Mouse (Mus musculus) MEL (cell line): Measurements from ENCODE around the gene Nucb1. TPM values are rescaled to one million over a fixed set of nuclear protein-coding genes. Genes with fewer than 3 reads are reported as not detected.

Experiments used
- DNase-seq: peaks from one replicate; pipeline ENCODE4 v3.0.0; 2011; ENCODE audit warnings: low read depth, low spot score
- H3K27ac ChIP-seq: 2 replicates; pipeline ENCODE4 v1.5.1; 2012; ENCODE audit warnings: low read depth, mild to moderate bottlenecking, control low read depth, low read length, moderate library complexity; ENCODE audit not compliant: control insufficient read depth
- H3K27me3 ChIP-seq, 2 experiments: fragments of 150-350 bp in 1 of 2; sonication (generic) in 1 of 2; 2 replicates each; pipeline ENCODE4 v1.6.1; 2012; ENCODE audit warnings: low read length in 2 of 2, mild to moderate bottlenecking in 2 of 2, improper control_type of control experiment in 1 of 2, moderate library complexity in 1 of 2; ENCODE audit not compliant: insufficient read depth in 2 of 2, control insufficient read depth in 1 of 2
- H3K36me3 ChIP-seq, 2 experiments: 2 replicates each; pipeline ENCODE4 v1.6.1; 2012 to 2014; ENCODE audit warnings: low read length in 2 of 2, improper control_type of control experiment in 1 of 2, inconsistent platforms in 1 of 2, mild to moderate bottlenecking in 1 of 2; ENCODE audit not compliant: insufficient read depth in 2 of 2, control insufficient read depth in 1 of 2
- H3K4me1 ChIP-seq, 2 experiments: fragments of 150-350 bp in 1 of 2; sonication (generic) in 1 of 2; 2 replicates each; pipeline ENCODE4 v1.6.1; 2012; ENCODE audit warnings: low read length in 2 of 2, improper control_type of control experiment in 1 of 2, mild to moderate bottlenecking in 1 of 2; ENCODE audit not compliant: insufficient read depth in 2 of 2, control insufficient read depth in 1 of 2
- H3K4me3 ChIP-seq, 2 experiments: fragments of 150-350 bp in 1 of 2; sonication (generic) in 1 of 2; 2 replicates each; pipeline ENCODE4 v1.5.1; 2012; ENCODE audit warnings: low read depth in 2 of 2, low read length in 2 of 2, mild to moderate bottlenecking in 2 of 2, moderate library complexity in 2 of 2, control low read depth in 1 of 2, improper control_type of control experiment in 1 of 2; ENCODE audit not compliant: control insufficient read depth in 1 of 2, insufficient read depth in 1 of 2
- H3K79me2 ChIP-seq: 2 replicates; pipeline ENCODE4 v1.6.1; 2012; ENCODE audit warnings: mild to moderate bottlenecking, low read length, moderate library complexity; ENCODE audit not compliant: control insufficient read depth, poor library complexity, insufficient read depth
- H3K9ac ChIP-seq: 2 replicates; pipeline ENCODE4 v1.6.1; 2012; ENCODE audit warnings: low read depth, mild to moderate bottlenecking, control low read depth, low read length, moderate library complexity; ENCODE audit not compliant: control insufficient read depth, poor library complexity, severe bottlenecking
- H3K9me3 ChIP-seq: fragments of 150-350 bp; sonication (generic); replicated peaks from 2 replicates; pipeline ENCODE4 v1.6.1; 2012; ENCODE audit warnings: mild to moderate bottlenecking, low read length, improper control_type of control experiment, moderate library complexity; ENCODE audit not compliant: insufficient read depth
- CHD1 ChIP-seq: IDR thresholded peaks from 2 replicates; pipeline ENCODE4 v1.6.1; 2012; ENCODE audit warnings: low read depth, mild to moderate bottlenecking, inconsistent platforms, low read length, improper control_type of control experiment
- CHD2 ChIP-seq: IDR thresholded peaks from 2 replicates; pipeline ENCODE4 v1.6.1; 2011; ENCODE audit warnings: low read length, improper control_type of control experiment
- E2F4 ChIP-seq: IDR thresholded peaks from 2 replicates; pipeline ENCODE4 v1.6.1; 2011; ENCODE audit warnings: low read depth, low read length, improper control_type of control experiment, borderline replicate concordance
- ELF1 ChIP-seq: IDR thresholded peaks from 2 replicates; pipeline ENCODE4 v1.6.1; 2014; ENCODE audit warnings: low read depth, mild to moderate bottlenecking, inconsistent platforms, low read length, improper control_type of control experiment, moderate library complexity
- EP300 ChIP-seq, 2 experiments: IDR thresholded peaks; 2 replicates each; pipeline ENCODE4 v1.6.1; 2011; ENCODE audit warnings: improper control_type of control experiment in 2 of 2, low read length in 2 of 2, low read depth in 1 of 2, mild to moderate bottlenecking in 1 of 2
- GATA1 ChIP-seq: IDR thresholded peaks from 2 replicates; pipeline ENCODE4 v1.6.1; 2011; ENCODE audit warnings: low read depth, low read length, improper control_type of control experiment
- HCFC1 ChIP-seq: IDR thresholded peaks from 2 replicates; pipeline ENCODE4 v1.6.1; 2012; ENCODE audit warnings: low read depth, mild to moderate bottlenecking, inconsistent platforms, low read length, improper control_type of control experiment, moderate library complexity
- MAFK ChIP-seq: IDR thresholded peaks from 2 replicates; pipeline ENCODE4 v1.6.1; 2011; ENCODE audit warnings: low read depth, mild to moderate bottlenecking, low read length, improper control_type of control experiment, borderline replicate concordance
- MAZ ChIP-seq: IDR thresholded peaks from 2 replicates; pipeline ENCODE4 v1.6.1; 2012; ENCODE audit warnings: low read depth, mild to moderate bottlenecking, inconsistent platforms, low read length, improper control_type of control experiment
- MXI1 ChIP-seq: IDR thresholded peaks from 2 replicates; pipeline ENCODE4 v1.6.1; 2011; ENCODE audit warnings: mild to moderate bottlenecking, low read depth, low read length, improper control_type of control experiment
- MYC ChIP-seq: IDR thresholded peaks from 2 replicates; pipeline ENCODE4 v1.6.1; 2011; ENCODE audit warnings: low read depth, mild to moderate bottlenecking, low read length, improper control_type of control experiment, moderate library complexity
- NRF1 ChIP-seq: IDR thresholded peaks from 2 replicates; pipeline ENCODE4 v1.6.1; 2014; ENCODE audit warnings: low read depth, mild to moderate bottlenecking, inconsistent platforms, low read length, improper control_type of control experiment, moderate library complexity; ENCODE audit not compliant: poor library complexity, insufficient read depth, severe bottlenecking
- POLR2A ChIP-seq, 2 experiments: IDR thresholded peaks; 2 replicates each; pipeline ENCODE4 v1.6.1; 2011 to 2012; ENCODE audit warnings: low read length in 2 of 2, mild to moderate bottlenecking in 2 of 2, control low read depth in 1 of 2, improper control_type of control experiment in 1 of 2, low read depth in 1 of 2, moderate library complexity in 1 of 2; ENCODE audit not compliant: control insufficient read depth in 1 of 2, insufficient read depth in 1 of 2, poor library complexity in 1 of 2
- POLR2AphosphoS2 ChIP-seq: IDR thresholded peaks from 2 replicates; pipeline ENCODE4 v1.6.1; 2011; ENCODE audit warnings: low read length, improper control_type of control experiment
- RCOR1 ChIP-seq: IDR thresholded peaks from 2 replicates; pipeline ENCODE4 v1.6.1; 2012; ENCODE audit warnings: low read depth, mild to moderate bottlenecking, inconsistent platforms, low read length, improper control_type of control experiment
- SIN3A ChIP-seq: IDR thresholded peaks from 2 replicates; pipeline ENCODE4 v1.6.1; 2012; ENCODE audit warnings: low read length, improper control_type of control experiment, inconsistent platforms
- SMC3 ChIP-seq: IDR thresholded peaks from 2 replicates; pipeline ENCODE4 v1.6.1; 2011; ENCODE audit warnings: low read depth, low read length, improper control_type of control experiment
- TBP ChIP-seq: IDR thresholded peaks from 2 replicates; pipeline ENCODE4 v1.8.0; 2011; ENCODE audit warnings: low read depth, low read length, improper control_type of control experiment
- USF2 ChIP-seq, 2 experiments: IDR thresholded peaks; 2 replicates each; pipeline ENCODE4 v1.6.1; 2011 to 2012; ENCODE audit warnings: improper control_type of control experiment in 2 of 2, low read length in 2 of 2, borderline replicate concordance in 1 of 2, inconsistent platforms in 1 of 2, low read depth in 1 of 2, mild to moderate bottlenecking in 1 of 2; ENCODE audit not compliant: insufficient read depth in 1 of 2
- ZMIZ1 ChIP-seq: IDR thresholded peaks from 2 replicates; pipeline ENCODE4 v1.6.1; 2012; ENCODE audit warnings: low read depth, mild to moderate bottlenecking, inconsistent platforms, low read length, improper control_type of control experiment, moderate library complexity
- polyA plus RNA-seq, 2 experiments: library from polyadenylated mRNA; stranded (reverse) in 1 of 2; unstranded in 1 of 2; fragments of >175 nt in 1 of 2; fragments of >200 nt in 1 of 2; gene quantifications; 2 replicates each; pipeline versions ENCODE4 v1.2.1 to v1.2.4; 2012; ENCODE audit warnings: low replicate concordance in 2 of 2, low read depth in 1 of 2; ENCODE audit not compliant: insufficient read length in 2 of 2, insufficient read depth in 1 of 2, missing spikeins in 1 of 2
- total RNA-seq: library from RNA; depleted of rRNA; stranded (reverse); fragments of 300-350 nt; gene quantifications from 2 replicates; pipeline ENCODE4 v1.2.3, GENCODE M21; 2012

The Nucb1 gene
- total and polyA plus RNA-seq, 3 experiments: 92.3 to 343 (median 196) TPM

DNA sequence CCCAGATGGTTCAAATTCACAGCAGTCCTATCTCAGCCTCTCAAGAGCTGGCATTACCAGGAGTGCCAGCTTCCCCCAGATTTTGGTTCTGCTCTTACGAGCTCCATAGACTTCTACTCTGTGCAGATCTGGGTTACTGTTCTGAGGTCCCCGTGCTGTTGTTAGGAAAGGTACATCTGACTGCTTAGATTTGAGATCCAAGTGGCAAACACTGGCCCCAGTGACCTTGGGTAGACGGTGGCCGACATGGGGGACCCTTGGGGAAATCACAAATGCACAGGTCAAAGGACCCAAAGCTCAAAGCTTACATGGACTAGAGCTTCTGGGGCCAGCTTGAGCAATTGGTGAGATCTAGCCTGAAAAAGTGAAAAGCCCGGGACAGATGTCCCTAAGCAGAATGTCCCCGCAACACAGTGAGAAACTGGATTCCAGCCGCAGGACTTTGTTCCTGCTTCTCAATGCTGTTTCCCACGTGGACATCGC lies 53.4 kb downstream of the Nucb1 start:
- no peaks in the 10 kb centered on the region for H3K9me3 ChIP-seq
- peaks cover 22% of the 10 kb centered on the region for H3K79me2 ChIP-seq
- peaks cover 8 to 22% of the 10 kb centered on the region in 2 experiments for H3K36me3 ChIP-seq
- no peak overlapping the region for H3K4me3 ChIP-seq
- peak overlapping the region; percentile 28; the same call in 1 of the 2 replicates for H3K27ac ChIP-seq
- no peaks in the 10 kb centered on the region for H3K27me3 ChIP-seq
- H3K4me1 ChIP-seq: peaks cover 7 to 22% of the 10 kb centered on the region in 2 experiments; a peak in 3 of 4 replicates
- H3K9ac ChIP-seq: peak overlapping the region; percentile 93
- TF ChIP-seq POLR2A (IDR thresholded peaks at IDR 0.05; ENCODE audit: control insufficient read depth in 1 of 2, insufficient read depth in 1 of 2, low read depth in 1 of 2, low read length in 2 of 2, poor library complexity in 1 of 2) (no peak), RCOR1 (0 out of 2 replicates have a peak, but pooled peaks have one; percentile 7), E2F4 (no peak)
- peak; percentile 42 for DNase-seq

DNA sequence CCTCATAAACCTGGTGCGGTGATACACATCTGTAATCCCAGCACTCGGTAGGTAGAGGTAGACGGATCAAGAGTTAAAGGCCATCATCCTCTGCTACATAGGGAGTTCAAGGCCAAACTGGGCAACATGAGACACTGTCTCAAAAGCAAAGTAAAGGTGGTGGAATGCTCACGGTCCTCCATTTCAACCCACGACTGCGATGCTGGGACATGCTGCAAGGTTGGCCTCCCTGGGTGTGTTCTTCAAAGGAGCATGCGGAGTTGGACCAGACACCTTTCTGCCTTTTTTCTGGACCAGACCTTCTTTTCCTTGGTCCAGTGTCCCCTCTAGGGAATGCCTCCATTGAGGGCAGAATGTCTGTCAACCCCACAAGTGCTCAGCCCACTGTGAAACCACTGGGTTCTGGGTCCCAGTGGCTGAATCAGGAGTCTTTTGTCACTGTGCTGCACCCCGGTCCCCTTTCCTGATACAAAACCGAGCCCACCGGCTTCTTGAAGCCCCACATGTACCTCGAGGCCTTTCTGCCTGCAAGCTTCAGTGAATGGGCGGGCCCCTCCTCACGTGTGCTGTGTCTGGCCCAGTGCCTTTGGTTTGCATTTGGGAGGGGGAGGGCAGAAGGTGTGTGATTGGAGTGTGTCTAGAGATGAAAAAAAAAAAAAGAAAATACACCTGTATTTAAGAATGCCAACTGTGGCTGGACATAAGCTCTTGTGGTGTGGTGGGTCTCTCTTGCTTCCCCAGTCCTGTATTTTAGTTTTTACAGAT lies 54.1 kb downstream of the Nucb1 start:
- H3K79me2 ChIP-seq: peaks cover 22% of the 10 kb centered on the region

DNA sequence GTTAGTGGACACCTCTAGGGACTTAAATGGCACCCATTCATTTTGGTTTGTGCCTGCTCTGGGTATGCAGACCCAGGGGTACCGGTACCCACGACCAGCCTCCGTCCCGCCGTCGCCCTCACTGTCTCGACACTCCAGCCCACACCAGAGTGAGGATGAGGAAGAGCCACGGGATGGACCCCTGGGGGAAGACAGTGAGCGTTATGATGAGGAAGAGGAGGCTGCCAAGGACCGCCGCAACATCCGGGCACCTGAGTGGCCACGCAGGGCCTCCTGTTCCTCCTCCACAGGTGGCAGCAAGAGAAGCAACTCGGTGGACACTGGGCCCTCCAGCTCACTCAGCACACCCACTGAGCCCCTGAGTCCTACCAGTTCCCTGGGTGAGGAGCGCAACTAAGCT lies 55.2 kb downstream of the Nucb1 start:
- H3K27me3 ChIP-seq: no peaks in the 10 kb centered on the region
- no peak overlapping the region for H3K4me3 ChIP-seq
- no peak for DNase-seq
- peaks cover 8 to 10% of the 10 kb centered on the region in 2 experiments for H3K36me3 ChIP-seq
- H3K27ac ChIP-seq: no peak overlapping the region
- H3K79me2 ChIP-seq: peaks cover 19% of the 10 kb centered on the region
- H3K9ac ChIP-seq: no peak overlapping the region
- peaks cover 0 to 13% of the 10 kb centered on the region in 2 experiments; a peak in 3 of 4 replicates for H3K4me1 ChIP-seq
- TF ChIP-seq GATA1: no peak
- no peak for TF ChIP-seq CHD1
- no peak for TF ChIP-seq MAFK
- no peak for TF ChIP-seq SMC3
- no peak for TF ChIP-seq USF2 (IDR thresholded peaks at IDR 0.05; ENCODE audit: borderline replicate concordance in 1 of 2, insufficient read depth in 1 of 2, low read depth in 1 of 2, low read length in 2 of 2)
- TF ChIP-seq MAZ: no peak
- TF ChIP-seq POLR2AphosphoS2: no peak
- no peak for TF ChIP-seq POLR2A (IDR thresholded peaks at IDR 0.05; ENCODE audit: control insufficient read depth in 1 of 2, insufficient read depth in 1 of 2, low read depth in 1 of 2, low read length in 2 of 2, poor library complexity in 1 of 2)
- no peak for TF ChIP-seq TBP
- TF ChIP-seq ZMIZ1: no peak
- TF ChIP-seq RCOR1: no peak
- TF ChIP-seq E2F4: no peak
- no peak for TF ChIP-seq NRF1
- TF ChIP-seq MXI1: no peak
- TF ChIP-seq CHD2: no peak
- no peak for TF ChIP-seq MYC
- no peak for TF ChIP-seq SIN3A
- TF ChIP-seq, all 39 proteins: peak for 0
- no peaks in the 10 kb centered on the region for H3K9me3 ChIP-seq

More for the DNA sequence above, 54.1 kb downstream of the Nucb1 start:
- Histone ChIP-seq H3K36me3 (peaks cover 8 to 20% of the 10 kb centered on the region in 2 experiments), H3K4me1 (peaks cover 6 to 22% of the 10 kb centered on the region in 2 experiments; a peak in 3 of 4 replicates), H3K9me3 (no peaks in the 10 kb centered on the region), H3K27ac (no peak overlapping the region), H3K4me3 (no peak overlapping the region), H3K27me3 (no peaks in the 10 kb centered on the region), H3K9ac (no peak overlapping the region)
- no peak for TF ChIP-seq USF2 (IDR thresholded peaks at IDR 0.05; ENCODE audit: borderline replicate concordance in 1 of 2, insufficient read depth in 1 of 2, low read depth in 1 of 2, low read length in 2 of 2)
- TF ChIP-seq ELF1: no peak
- no peak for TF ChIP-seq E2F4
- TF ChIP-seq EP300 (IDR thresholded peaks at IDR 0.05; ENCODE audit: low read depth in 1 of 2, low read length in 2 of 2): no peak
- TF ChIP-seq HCFC1: no peak
- no peak for DNase-seq
